Comparison of ENCODE assay signal across 8 mouse cellular contexts in genomic region chr15:3582807-3583636, GRCm38 (mm10). TPM values are rescaled to one million over a fixed set of nuclear protein-coding genes. Genes with fewer than 3 reads are reported as not detected.
DNase-seq lines count a peak whose midpoint lies in the region; ATAC-seq and TF ChIP-seq lines count a peak whose summit lies in the region.

Gene Ghr, minus strand, starts transcription at chr15:3583492.

- H3K4me3 ChIP-seq in brown adipose tissue, adult 24 weeks (ENCODE audit: insufficient read depth, low read depth, low read length): peak within 1 kb of the TSS; percentile 92
- H3K4me3 ChIP-seq in forebrain, embryonic 12.5 days (replicated peaks): peak within 1 kb of the TSS; percentile 61
- peak within 1 kb of the TSS; percentile 89 for H3K4me3 ChIP-seq in heart, embryonic 16.5 days (ENCODE audit: low read length)
- peak within 1 kb of the TSS; percentile 51 to 65 for H3K4me3 ChIP-seq in liver, embryonic 14.5 days (ENCODE audit: insufficient read depth in 1 of 2, low read depth in 2 of 2, low read length in 2 of 2)
- peak within 1 kb of the TSS; percentile 52 for H3K4me3 ChIP-seq in neural tube, embryonic 12.5 days
- H3K4me3 ChIP-seq in testis, adult 2 months (ENCODE audit: control insufficient read depth, low read depth, low read length): peak within 1 kb of the TSS; percentile 79

- no peaks in the 10 kb centered on the region for H3K9me3 ChIP-seq in forebrain, embryonic 12.5 days
- H3K9me3 ChIP-seq in heart, embryonic 16.5 days (replicated peaks; ENCODE audit: control insufficient read depth, low read length): no peaks in the 10 kb centered on the region
- no peaks in the 10 kb centered on the region for H3K9me3 ChIP-seq in liver, embryonic 14.5 days (ENCODE audit: control insufficient read depth, low read length)
- no peaks in the 10 kb centered on the region for H3K9me3 ChIP-seq in neural tube, embryonic 12.5 days

- no peaks in the 10 kb centered on the region; the same call in 1 of the 2 replicates for H3K4me1 ChIP-seq in brown adipose tissue, adult 24 weeks (ENCODE audit: control insufficient read depth, insufficient read depth, insufficient read length, low read length)
- H3K4me1 ChIP-seq in forebrain, embryonic 12.5 days: peaks cover 6% of the 10 kb centered on the region; the same call in 1 of the 2 replicates
- H3K4me1 ChIP-seq in heart, embryonic 16.5 days (ENCODE audit: control insufficient read depth, insufficient read depth, low read length): peaks cover 13% of the 10 kb centered on the region
- peaks cover 0 to 6% of the 10 kb centered on the region in 2 experiments; a peak in 1 of 4 replicates for H3K4me1 ChIP-seq in liver, embryonic 14.5 days (replicated peaks; ENCODE audit: control insufficient read depth in 2 of 2, insufficient read depth in 2 of 2, low read length in 1 of 2)
- peaks cover 8% of the 10 kb centered on the region; the same call in 1 of the 2 replicates for H3K4me1 ChIP-seq in neural tube, embryonic 12.5 days
- H3K4me1 ChIP-seq in testis, adult 2 months (ENCODE audit: control insufficient read depth, insufficient read depth, low read length): peaks cover 5% of the 10 kb centered on the region

- H3K36me3 ChIP-seq in forebrain, embryonic 12.5 days (replicated peaks): no peaks in the 10 kb centered on the region
- no peaks in the 10 kb centered on the region for H3K36me3 ChIP-seq in heart, embryonic 16.5 days (ENCODE audit: control insufficient read depth, insufficient read depth)
- no peaks in the 10 kb centered on the region for H3K36me3 ChIP-seq in liver, embryonic 14.5 days (replicated peaks; ENCODE audit: control insufficient read depth, insufficient read depth, low read depth)
- H3K36me3 ChIP-seq in neural tube, embryonic 12.5 days: no peaks in the 10 kb centered on the region
- H3K36me3 ChIP-seq in testis, adult 2 months (ENCODE audit: control insufficient read depth, insufficient read depth, low read length): no peaks in the 10 kb centered on the region

- H3K9ac ChIP-seq in forebrain, embryonic 12.5 days: peak within 1 kb of the TSS; percentile 62
- peak within 1 kb of the TSS; percentile 95 for H3K9ac ChIP-seq in heart, embryonic 16.5 days (ENCODE audit: low read length)
- H3K9ac ChIP-seq in liver, embryonic 14.5 days (replicated peaks): peak within 1 kb of the TSS; percentile 46
- peak within 1 kb of the TSS; percentile 72 for H3K9ac ChIP-seq in neural tube, embryonic 12.5 days

- H3K4me2 ChIP-seq in forebrain, embryonic 12.5 days: peak within 1 kb of the TSS; percentile 71
- H3K4me2 ChIP-seq in heart, embryonic 16.5 days (ENCODE audit: low read depth, low read length): peak within 1 kb of the TSS; percentile 76
- peak within 1 kb of the TSS; percentile 50 for H3K4me2 ChIP-seq in liver, embryonic 14.5 days (ENCODE audit: low read depth)
- H3K4me2 ChIP-seq in neural tube, embryonic 12.5 days (replicated peaks): peak within 1 kb of the TSS; percentile 70

- peak within 1 kb of the TSS; percentile 92 for H3K27ac ChIP-seq in brown adipose tissue, adult 24 weeks (replicated peaks; ENCODE audit: low read depth, low read length)
- H3K27ac ChIP-seq in forebrain, embryonic 12.5 days: peak within 1 kb of the TSS; percentile 82
- H3K27ac ChIP-seq in heart, embryonic 16.5 days (ENCODE audit: low read length): peak within 1 kb of the TSS; percentile 98
- no peak within 1 kb of the TSS for H3K27ac ChIP-seq in liver, embryonic 14.5 days
- H3K27ac ChIP-seq in neural tube, embryonic 12.5 days: peak within 1 kb of the TSS; percentile 66
- H3K27ac ChIP-seq in testis, adult 2 months (ENCODE audit: control insufficient read depth, insufficient read depth, low read depth, low read length): no peak within 1 kb of the TSS

- whole genome bisulfite sequencing in forebrain, embryonic 12.5 days: 0% methylated on average over 47 of the region's 52 CpGs
- WGBS in heart, embryonic 16.5 days: under 1% methylated on average over 47 of the region's 52 CpGs
- 1% methylated on average over 51 of the region's 52 CpGs for WGBS in liver, embryonic 14.5 days (ENCODE audit: insufficient replicate concordance)
- WGBS in neural tube, embryonic 12.5 days: under 1% methylated on average over 48 of the region's 52 CpGs

- TF ChIP-seq CTCF in liver, embryonic 14.5 days (IDR thresholded peaks at IDR 0.05; ENCODE audit: low read depth): peak; percentile 65
- peak; percentile 56; the same call in 1 of the 2 replicates for TF ChIP-seq CTCF in testis, adult 2 months (IDR thresholded peaks at IDR 0.05; ENCODE audit: control insufficient read depth, insufficient read depth, insufficient replicate concordance, low read depth, low read length)

- H3K27me3 ChIP-seq in forebrain, embryonic 12.5 days: no peaks in the 10 kb centered on the region
- no peaks in the 10 kb centered on the region for H3K27me3 ChIP-seq in heart, embryonic 16.5 days (ENCODE audit: control insufficient read depth, insufficient read depth, low read length)
- H3K27me3 ChIP-seq in liver, embryonic 14.5 days (ENCODE audit: control insufficient read depth, insufficient read depth, low read length): no peaks in the 10 kb centered on the region
- no peaks in the 10 kb centered on the region for H3K27me3 ChIP-seq in neural tube, embryonic 12.5 days (replicated peaks)
- no peaks in the 10 kb centered on the region for H3K27me3 ChIP-seq in testis, adult 2 months (ENCODE audit: control insufficient read depth, insufficient read depth, low read length)

- no peak for TF ChIP-seq EP300 in liver, embryonic 14.5 days (IDR thresholded peaks at IDR 0.05; ENCODE audit: low read depth)

- ATAC-seq in CD4-positive, CD25-positive, alpha-beta regulatory T cell, adult 4 months: peak; percentile 65
- peak; percentile 94 for ATAC-seq in forebrain, embryonic 12.5 days (ENCODE audit: low FRiP score)
- ATAC-seq in heart, embryonic 16.5 days (replicated peaks; ENCODE audit: extremely low read depth, insufficient read depth, low FRiP score): peak; percentile 87
- ATAC-seq in liver, embryonic 14.5 days (ENCODE audit: insufficient read depth): peak; percentile 82
- ATAC-seq in neural tube, embryonic 12.5 days (ENCODE audit: low FRiP score, low read depth): peak; percentile 95

- peak; percentile 92 for DNase-seq in kidney, postnatal 36 days
- DNase-seq in liver, embryonic 14.5 days (ENCODE audit: low read depth in 3 of 3, low spot score in 3 of 3): peak; percentile 32 to 46 (median 33)

- TF ChIP-seq POLR2A in testis, adult 2 months (IDR thresholded peaks at IDR 0.05; ENCODE audit: control insufficient read depth, low read depth, low read length): no peak

RNA-seq across cellular contexts. Expression of gene Ghr, which starts in this region (rescaled TPM):
- polyA plus RNA-seq in CD4-positive, CD25-positive, alpha-beta regulatory T cell, adult 4 months (2017; shearing (Covaris generic)): not detected
- polyA plus RNA-seq in brown adipose tissue, adult 24 weeks (2012; ENCODE audit: insufficient read depth, insufficient read length, missing spikeins): 215 and 251 TPM in 2 replicates
- polyA plus RNA-seq in forebrain, embryonic 12.5 days (2016; fragmentation: Nextera tagmentation; extraction: Ambion mirVana): 9.1 and 10.6 TPM in 2 replicates
- polyA plus RNA-seq in heart, embryonic 16.5 days (2015; fragmentation: Nextera tagmentation; extraction: Ambion mirVana): 54.5 and 57.9 TPM in 2 replicates
- polyA plus RNA-seq in liver, embryonic 14.5 days (2012; rRNA removed): 4.6 and 6.9 TPM in 2 replicates
- 16.4 and 18.3 TPM in 2 replicates for polyA plus RNA-seq in liver, embryonic 14.5 days (2014; fragmentation: Nextera tagmentation; extraction: Ambion mirVana)
- polyA plus RNA-seq in neural tube, embryonic 12.5 days (2016; fragmentation: Nextera tagmentation; extraction: Ambion mirVana): 18.9 and 19.3 TPM in 2 replicates
- polyA plus RNA-seq in testis, adult 2 months (2012; rRNA removed): 1.2 and 2.4 TPM in 2 replicates

Comparison
In these comparisons a context has a peak if more than half of its experiments do, and no peak if none do; other contexts are left out.
1. Peak in ATAC-seq in CD4-positive, CD25-positive, alpha-beta regulatory T cell, adult 4 months; RNA of the gene not detected or under 1 TPM.
2. H3K27ac ChIP-seq: peak in brown adipose tissue, adult 24 weeks (single experiment), forebrain, embryonic 12.5 days (single experiment), heart, embryonic 16.5 days (single experiment) and neural tube, embryonic 12.5 days (single experiment); none in liver, embryonic 14.5 days (single experiment) and testis, adult 2 months (single experiment).
3. Peak in every context shown above with its lines, with median percentiles within 50 percentile points of each other: ATAC-seq, H3K4me3 ChIP-seq, H3K4me2 ChIP-seq and H3K9ac ChIP-seq.